Mouse (Mus musculus): ENCODE results near the gene G6pc3. TPM values are rescaled to one million over a fixed set of nuclear protein-coding genes. Genes with fewer than 3 reads are reported as not detected.
A peak's percentile ranks its signal among the peaks of the same experiment; 100 is the strongest.

G6pc3 gene
- total RNA-seq, 2 experiments from 2014 or later, result 44.4 to 45.4 TPM

DNA sequence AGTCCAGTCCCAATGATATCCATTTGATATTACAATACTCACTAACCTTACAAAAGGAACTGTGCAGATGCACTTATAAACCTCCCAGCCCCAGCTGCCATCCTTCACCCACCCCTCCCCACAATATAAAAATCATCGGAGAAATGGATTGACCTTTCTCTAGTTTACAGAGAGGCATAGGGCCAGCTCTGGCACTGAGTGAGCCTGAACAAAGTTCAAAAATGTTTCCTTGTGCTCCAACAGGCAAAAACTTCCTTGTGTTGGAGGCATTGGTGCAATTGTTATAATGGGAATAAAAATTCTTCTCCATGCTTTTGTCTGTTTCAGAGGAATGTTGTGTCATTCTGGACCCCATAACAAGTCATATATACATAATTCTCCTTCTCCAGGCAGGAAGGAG, 3.2 kb upstream of the G6pc3 start:
- DNase-seq (ENCODE audit: low spot score in 2 of 2), result no peak

DNA sequence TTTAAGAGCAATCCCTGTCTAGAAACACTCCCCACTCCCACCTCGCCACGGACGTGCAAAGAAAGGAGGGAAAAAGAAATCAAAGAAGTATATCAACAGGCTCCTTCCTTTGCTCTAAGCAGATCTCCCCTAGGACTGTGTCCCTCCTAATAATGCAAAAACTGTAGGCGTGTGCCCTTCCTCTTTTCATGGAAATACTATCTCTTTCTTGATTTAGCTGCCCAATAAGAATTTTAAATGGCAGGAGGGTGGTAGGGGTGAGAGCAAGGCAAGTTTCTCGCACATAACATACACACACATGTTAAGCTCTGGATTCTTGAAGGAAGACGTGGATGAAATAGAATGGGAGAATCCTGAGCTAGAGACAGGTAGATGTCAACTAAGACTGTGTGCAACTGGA, 440 bp upstream of the G6pc3 start:
- DNase-seq (ENCODE audit: low spot score in 2 of 2), result no peak

DNA sequence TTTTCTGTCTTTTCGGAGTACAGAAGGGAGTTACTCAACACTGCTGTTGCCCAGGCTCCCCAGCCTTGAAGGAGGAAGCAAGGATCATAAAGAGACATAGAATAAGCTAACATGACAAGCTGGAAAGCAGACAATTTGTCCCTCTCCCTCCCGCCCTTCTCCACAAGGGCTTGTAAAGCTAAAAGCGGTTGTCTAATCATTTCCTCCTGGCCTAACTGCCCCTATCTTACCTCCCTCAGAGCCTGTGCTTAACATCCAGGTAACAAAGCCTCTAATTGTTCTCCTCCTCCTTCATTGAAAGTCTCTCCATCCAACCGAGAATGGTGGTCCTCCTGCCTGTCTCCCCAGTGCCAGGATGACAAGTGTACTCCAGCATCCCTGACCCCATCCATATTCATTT, 1.4 kb downstream of the G6pc3 start:
- peak in 1 of 2 experiments; percentile 2 for DNase-seq (ENCODE audit: low spot score in 2 of 2)

DNA sequence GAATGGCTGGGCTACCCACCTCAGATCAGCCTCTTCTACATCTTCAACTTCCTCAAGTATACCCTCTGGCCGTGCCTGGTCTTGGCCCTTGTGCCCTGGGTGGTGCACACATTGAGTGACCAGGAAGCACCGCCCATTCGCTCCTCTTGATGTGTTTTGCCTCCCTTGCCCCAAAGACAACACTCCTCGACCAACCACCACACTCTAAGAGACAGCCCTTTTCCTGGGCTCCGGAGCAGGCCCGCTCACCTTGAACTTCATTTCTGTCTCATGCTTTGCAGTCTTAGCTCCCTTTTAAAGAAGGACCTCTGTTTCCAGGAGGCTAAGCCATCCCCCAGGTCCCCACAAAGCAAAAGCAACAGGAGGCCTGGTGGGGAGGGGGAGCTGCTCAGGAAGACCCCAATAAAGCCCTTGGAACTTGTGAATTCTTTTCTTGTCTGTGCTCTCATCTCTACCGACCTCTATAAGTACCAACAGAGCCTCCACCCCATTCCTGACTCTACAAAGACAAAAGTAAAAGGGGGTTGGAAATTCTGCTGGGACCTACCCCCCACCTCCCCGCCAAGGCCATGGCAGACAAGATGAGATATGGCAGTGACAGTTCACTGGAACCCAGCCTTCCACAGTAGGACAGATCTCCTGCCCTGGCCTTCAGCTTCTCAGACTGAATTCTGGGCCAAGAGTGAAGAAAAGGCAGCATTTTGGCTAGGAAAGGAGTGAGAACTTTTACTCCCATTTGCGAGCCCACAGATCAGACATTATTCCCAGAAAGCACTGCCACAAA, 4.4 kb downstream of the G6pc3 start:
- DNase-seq (ENCODE audit: low spot score in 2 of 2), result no peak

DNA sequence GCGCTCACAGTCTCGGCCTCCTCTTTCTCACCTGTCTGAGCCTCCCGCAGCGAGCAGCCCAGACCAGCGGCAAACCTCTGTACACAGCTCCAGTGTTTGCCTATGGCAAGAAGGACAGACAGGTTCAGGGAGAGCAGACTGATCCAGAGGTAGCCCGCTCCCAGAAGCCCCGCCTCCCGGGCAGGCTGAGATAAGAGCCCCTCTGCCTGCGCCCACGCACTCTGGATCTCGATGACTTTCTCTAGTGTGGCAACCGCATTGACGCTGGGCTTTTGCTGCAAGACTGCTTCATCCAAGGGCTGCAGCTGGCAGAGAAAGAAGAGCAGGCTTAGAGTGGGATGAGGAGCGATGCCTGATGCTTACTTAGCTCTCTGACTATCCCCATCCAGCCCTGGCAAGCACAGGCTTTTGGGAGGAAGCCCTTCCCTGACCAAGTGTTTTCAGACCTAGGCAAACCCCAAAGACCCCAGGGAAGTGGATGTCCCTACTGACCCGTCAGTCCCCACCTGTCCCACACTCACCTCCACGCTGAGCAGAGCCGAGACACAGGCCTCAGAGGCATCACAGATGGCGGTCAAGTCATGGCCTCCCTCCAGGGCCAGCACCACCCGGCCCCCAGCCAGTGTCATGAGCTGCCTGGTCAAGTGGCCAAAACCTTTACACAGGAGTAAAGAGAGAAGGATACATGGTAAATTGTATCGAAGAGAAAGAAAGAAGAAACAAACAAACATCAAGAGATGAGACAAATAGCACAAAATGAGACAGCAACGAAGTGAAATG, 6.8 kb downstream of the G6pc3 start:
- DNase-seq (ENCODE audit: low spot score in 2 of 2), result peak; percentile 32 to 45

DNA sequence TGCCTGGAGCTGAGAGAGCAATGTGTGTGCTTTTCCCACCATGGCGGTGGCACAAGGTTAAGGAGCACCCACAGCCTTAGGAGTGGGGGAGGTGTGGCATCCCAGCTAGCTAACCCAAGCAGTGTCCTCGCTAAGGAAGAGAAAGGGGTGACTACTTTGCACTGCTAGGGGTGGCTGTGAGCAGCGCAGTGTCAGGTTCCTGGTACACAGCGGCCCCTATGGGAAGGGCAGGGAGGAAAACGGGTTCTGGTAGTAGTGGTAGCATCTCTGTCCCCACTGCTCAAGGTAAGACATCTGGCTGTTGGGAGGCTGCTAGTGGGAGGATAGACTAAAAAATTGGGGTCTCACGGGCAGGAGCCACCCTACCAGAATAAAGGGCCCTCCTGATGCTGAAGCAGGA, 8.8 kb downstream of the G6pc3 start:
- no peak for DNase-seq (ENCODE audit: low spot score in 2 of 2)

DNA sequence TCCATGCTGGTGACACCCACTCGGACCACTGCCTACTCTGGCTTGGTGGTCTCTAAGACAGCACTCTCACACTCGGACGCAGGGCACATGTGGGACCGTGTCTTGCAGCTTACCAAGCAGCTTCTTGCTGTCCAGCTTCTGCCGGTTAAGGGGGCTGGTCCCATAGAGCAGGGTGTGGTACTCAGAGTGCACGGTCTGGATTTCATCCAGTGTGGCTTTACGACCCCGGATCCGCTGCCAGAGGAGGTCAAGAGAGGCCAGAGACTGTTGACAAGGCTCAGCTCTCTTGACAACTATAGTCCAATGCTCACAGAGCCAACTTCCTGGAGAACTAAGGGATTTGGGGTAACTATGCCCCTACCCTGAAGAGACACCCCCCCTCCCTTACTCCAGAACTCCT, 10.4 kb downstream of the G6pc3 start:
- no peak for DNase-seq (ENCODE audit: low spot score in 2 of 2)

DNA sequence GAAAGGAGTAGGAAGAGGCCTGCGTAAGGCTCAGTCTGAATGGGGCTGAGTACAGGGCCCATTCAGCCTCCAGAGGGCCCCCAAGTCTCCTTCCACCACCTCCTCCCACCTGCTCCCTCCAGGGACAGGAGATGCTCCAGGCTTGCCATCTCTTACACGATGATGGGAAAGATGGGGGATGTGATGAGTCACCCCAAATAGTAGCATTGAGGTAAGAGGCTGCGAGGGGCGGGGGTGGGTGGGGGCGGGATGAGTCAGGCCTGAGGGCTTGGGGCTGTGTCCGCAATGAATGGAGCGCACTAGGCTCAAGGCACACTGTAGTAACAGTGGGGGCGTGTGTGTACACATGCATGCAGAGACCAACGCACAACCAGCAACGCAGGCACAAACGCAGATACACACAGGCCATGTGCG, 12.0 kb downstream of the G6pc3 start:
- DNase-seq (ENCODE audit: low spot score in 2 of 2), result no peak

DNA sequence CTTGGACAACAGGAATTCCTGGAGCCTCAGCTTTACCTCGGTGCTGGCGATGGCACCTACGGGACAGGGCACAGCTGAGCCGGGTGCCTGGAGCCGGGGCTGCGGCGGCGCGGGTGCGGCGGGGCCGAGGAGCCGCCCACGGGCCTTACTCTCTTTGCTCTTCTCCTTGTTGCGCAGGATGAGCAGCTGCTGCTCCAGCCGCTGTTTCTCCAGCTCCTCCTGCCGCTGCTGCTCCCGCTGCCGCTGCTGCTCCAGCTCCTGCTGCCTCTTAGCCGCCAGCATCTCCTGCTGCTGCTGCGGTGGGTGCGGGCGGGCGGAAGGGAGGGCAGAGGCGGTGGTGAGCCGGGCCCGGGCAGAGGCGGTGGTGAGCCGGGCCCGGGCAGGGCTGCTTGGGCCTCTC, 17.1 kb downstream of the G6pc3 start:
- DNase-seq (ENCODE audit: low spot score in 2 of 2), result no peak

DNA sequence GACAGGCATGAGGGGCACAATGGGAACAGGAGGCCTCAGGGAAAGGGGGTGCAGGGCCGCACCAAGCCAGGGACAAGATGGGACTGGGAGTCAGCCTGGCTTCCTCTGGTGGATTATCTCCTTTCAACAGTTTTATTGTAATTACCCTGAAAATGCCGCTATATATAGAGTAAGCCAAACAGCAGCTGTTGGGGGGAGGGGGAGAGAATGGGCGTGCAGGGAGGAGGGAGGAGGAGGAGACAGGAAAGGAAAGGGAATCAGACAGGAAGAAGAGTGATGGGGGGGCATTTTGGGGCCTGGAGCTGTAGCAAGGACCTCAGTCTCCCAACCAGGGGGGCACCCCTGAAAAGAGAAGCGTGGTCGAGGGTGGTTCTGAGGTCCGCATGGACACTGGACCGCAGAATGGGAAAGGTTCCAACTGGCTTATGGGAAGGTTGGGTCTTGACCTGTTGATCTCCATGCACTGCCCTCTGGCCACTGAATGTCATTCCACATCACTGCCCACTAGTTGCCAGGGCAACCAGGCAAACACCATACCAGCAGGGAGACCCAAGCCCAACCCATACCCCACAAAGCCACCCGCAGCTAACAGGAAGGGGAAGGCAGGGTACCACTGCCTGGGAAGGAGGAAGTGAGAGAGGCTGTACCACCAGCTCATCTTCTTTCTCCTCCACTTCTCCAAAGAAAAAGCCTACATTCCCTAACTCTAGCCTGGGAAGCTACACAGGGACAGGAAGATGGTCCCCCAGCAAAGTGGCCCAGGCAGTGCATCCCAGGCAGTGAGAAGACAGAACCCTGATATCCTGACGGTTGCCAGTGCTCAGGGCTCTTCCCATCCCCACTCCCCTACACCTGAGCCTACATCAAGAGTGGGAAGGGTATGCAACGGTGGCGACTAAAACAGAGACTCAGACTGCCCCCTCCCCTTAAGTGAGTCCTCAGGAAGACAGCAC, 18.7 kb downstream of the G6pc3 start:
- peak in 1 of 2 experiments; percentile 55 for DNase-seq (ENCODE audit: low spot score in 2 of 2)

DNA sequence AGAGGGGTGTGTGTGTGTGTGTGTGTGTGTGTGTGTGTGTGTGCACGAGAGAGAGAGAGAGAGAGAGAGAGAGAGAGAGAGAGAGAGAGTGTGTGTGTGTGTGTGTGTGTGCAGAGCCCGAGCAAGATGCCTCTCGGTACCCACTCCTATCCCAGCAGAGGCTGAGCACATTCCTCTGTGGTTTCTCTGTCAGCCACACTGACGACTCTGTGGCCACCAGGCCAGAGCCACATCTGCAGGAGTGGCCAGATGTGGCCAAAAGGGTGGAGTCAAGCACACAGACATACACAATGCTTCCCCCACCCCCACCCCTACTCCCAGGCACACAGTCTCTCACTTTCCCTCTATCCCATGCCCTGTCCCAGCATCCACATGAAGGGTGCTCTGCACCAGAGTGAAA, 19.4 kb downstream of the G6pc3 start:
- no peak for DNase-seq (ENCODE audit: low spot score in 2 of 2)

DNA sequence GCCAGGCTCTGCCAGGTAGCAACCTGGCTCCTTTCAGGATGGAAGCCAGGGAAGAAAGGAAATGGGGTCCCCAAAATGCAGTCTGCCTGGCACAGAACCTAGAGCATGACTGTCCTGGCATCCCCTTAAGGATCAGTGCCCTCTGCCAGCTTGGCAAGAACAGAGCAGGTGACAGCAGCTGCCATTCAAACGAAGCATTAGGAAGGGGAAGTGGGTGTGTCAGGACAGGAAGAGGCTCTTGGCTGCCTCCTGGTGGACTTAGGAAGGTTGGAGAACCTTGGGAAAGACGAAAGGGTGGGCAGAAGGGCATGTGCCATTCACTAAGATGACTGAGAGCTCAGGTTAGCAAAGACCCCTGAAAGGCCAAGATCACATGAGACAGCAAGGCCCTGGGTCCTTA, 20.3 kb downstream of the G6pc3 start:
- DNase-seq (ENCODE audit: low spot score in 2 of 2), result peak in 1 of 2 experiments; percentile 44

DNA sequence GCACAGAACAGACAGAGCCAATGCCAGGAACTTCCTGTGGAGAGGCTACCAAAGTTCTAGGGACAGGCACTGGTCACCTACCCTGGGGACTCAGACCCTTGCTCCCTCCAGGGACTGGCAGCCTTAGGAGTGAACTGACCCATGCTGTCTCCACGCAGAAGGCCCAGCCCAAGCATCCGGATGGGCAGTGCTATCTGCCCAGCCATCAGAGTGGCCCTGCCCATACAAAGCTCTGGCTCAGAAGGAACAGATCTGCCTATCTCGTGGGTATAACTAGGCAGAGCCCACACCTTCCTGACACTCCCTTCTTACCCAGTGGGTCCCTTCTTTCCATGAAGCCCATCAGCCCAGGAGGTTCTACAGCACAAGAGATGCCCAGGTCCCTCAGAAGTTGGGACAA, 20.8 kb downstream of the G6pc3 start:
- no peak for DNase-seq (ENCODE audit: low spot score in 2 of 2)

DNA sequence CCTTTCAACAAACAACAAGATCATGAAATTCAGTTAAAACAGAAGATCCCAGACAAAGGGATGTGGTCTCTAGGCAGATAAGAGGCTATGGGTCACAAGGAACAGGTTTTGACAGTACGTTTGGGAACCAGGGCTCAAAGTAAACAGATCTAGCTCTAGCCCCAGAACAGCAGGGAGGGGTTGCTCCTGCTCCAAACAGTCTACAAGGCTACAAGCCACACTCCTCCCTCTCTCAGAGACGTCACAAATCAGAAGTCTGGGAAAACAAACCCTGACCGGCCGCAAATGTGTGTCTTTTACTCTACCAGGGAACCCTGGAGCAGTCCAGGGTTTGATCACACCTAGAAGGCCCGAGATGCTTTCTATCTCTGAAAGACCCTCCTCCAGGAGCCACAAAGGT, 21.6 kb downstream of the G6pc3 start:
- no peak for DNase-seq (ENCODE audit: low spot score in 2 of 2)

DNA sequence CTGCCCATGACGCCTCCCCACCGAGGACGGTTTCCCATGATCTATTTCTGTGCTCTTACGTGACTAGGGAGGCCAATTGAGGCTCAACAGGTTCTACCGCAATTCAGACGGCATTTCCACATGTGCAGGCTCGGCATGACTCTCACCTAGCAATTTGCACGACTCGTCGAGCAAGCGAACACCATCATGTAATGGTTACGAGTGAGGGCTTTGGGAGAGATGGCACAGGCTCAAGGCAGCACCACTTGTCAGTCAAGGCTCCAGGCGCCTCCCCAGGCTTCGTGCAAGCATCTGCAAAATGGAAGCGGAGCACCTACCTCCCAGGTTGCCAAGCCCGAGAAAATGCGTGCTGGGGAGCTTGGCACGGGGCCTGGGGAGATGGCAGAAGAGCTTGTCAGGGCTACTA, 22.5 kb downstream of the G6pc3 start:
- DNase-seq (ENCODE audit: low spot score in 2 of 2), result no peak

DNA sequence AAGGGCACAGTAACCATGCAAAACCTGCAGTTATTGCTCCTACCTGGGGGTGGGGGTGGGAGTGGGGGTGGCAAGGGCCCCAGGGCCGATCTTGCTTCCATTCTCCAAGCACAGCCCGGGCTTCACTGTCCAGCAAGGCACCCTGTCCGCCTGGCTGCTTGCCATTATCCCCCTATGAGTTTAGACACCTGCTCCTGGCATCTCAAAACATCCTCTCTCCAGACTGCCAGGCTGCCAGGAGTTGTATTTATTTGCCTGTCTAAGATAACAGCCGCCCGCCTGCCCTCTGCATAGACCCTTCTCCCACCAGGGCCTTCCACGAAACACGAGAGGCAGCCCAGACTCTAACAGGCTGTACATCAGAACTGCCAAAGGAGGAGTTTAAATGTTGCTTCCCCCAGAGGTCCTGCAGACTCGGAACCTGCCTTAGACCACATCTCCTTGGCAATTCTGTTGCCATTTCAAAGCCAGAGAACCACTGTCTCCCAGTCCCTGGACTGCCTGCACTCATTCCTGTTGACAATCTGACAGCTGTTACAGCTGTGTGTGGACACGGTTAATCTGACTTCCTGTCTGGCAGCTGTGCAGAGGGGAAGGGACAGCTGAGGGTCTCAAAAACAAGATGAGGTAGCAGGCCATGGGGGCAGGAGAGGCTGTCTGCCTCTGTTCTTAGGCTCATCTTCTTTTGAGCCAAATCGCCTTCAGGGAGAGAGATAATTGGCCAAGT, 25.2 kb downstream of the G6pc3 start:
- DNase-seq (ENCODE audit: low spot score in 2 of 2), result no peak

DNA sequence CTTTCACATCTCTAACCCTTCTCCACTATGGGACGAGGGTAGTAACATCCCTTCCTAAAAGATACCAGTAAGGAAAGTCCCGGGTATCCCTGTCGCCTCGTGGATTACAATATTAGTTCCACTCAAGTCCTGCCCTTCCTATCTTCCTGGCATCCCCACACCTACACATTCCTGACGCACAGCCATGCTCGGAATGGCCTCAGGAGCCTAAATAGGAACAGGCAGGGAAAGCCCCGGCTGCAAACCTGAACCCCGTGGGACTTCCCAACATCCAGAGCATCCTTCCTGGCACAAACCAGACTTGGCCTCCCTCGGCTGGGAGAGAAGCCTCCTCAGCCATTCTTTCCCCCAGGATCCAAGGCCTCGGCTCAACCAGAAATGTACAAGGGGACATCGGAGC, 26.1 kb downstream of the G6pc3 start:
- DNase-seq (ENCODE audit: low spot score in 2 of 2), result no peak

DNA sequence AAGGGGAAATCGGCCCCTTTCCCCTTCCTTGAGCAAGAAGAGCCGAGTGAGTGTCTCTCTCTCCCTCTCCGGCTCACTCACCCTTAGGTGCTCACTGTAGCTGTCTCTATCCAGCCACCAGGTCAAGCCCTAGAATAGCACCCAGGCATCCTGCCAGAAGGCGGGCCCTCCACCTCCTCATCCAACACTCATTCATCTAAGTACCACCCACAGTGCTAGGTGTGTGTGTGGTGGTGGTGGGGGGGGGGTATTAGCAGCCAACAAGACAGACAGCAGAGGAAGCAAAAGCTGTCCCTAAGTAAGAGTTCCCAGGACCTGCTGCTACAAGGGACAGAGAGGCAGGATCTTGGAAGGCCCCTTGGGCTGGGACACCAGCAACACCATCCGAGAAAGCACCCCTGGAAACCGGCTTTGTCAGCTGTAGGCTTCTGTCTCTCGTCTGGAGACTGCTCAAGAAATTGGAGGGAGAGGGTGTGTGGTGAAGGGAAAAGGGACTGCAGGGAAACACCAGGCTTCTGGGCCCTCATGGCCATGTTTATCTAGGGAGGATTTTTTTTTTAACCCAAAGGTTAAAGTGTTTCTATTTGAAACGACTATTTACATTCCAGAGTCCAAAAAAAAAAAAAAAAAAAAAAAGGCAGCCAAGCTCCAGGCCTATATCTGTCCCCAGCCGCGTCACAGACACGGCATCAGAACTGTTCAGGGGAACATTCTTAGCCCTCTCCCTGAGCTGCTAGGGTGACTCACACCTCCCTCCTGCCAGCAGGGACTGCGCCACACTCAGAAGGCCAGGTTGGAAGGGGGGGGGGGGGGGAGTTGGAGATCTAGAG, 26.9 kb downstream of the G6pc3 start:
- DNase-seq (ENCODE audit: low spot score in 2 of 2), result no peak

DNA sequence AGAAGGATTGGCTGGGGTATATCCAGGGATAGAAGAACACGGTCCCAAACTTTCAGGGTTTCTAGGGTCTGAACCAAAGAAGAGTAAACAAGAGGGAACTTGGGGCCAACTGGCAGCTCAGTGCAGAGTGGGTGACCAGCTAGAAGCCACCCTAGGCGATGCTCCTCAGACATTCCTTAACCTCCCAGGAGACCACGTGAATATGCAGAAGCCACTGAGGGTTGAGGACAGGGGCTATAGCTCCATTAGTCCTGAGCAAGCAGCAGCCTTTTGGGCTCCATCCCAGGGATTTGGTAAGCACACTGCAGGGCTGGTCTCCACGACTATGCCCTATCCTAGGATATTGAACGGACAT, 27.4 kb downstream of the G6pc3 start:
- DNase-seq (ENCODE audit: low spot score in 2 of 2), result no peak

DNA sequence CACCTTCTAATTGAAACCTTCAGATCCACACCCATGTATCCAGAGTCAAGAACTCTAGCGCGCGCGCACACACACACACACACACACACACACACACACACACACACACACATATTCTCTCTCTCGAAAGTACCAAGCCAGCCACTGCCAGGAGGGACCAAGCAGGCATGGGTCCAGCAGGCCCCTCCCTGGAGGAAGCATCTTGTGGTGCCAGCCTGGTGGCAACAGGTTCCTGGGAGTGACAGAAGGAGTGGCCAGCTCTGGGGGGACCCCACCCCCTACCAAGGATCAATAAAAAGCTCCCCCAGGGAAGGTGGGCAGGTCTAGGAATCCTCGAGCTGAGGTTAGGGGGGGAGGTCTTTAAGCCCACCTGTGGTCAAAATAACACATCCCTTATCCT, 28.0 kb downstream of the G6pc3 start:
- no peak for DNase-seq (ENCODE audit: low spot score in 2 of 2)
